Mouse (Mus musculus) naive thymus-derived CD4-positive, alpha-beta T cell, adult 2 months (primary cell): ENCODE data around the gene Sufu.

Source experiments
- DNase-seq: peaks from one replicate; pipeline ENCODE4 v3.0.0-alpha.2; 2011; ENCODE audit warnings: low read depth

Gene Sufu

DNA sequence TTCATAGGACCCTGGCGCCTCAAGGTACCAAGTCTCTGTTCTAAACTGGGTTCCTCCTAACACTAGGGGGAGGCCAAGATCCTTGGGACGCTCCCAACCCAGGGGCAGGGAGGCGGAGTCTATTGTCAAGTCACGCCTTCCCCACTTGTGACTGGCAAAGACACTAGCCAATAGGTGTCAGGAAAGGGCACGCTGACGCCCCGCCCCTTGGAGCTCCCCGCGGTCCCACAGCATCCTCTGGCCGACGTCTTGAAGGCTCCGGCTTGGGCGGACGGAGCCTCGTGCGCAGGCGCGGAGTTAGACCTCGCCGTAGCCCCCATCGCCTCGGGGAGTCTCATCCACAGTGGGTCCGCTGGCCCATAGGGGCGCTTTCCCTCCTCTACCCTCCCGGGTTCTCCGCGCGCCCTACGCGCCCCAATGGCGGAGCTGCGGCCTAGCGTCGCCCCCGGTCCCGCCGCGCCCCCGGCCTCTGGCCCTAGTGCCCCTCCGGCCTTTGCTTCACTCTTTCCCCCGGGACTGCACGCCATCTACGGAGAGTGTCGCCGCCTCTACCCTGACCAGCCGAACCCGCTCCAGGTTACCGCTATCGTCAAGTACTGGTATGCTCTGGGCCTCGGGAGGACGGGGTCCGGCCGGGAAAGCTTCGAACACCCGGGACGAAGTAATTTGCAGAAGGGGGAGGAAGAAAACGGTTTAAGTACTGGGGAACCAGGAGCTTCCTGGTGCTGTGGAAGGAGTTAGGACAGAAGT, at the start of gene Sufu:
Sufu (plus strand) TSS at position 211 of the 750 bp plus-strand sequence.
- peak; percentile 99 for DNase-seq

DNA sequence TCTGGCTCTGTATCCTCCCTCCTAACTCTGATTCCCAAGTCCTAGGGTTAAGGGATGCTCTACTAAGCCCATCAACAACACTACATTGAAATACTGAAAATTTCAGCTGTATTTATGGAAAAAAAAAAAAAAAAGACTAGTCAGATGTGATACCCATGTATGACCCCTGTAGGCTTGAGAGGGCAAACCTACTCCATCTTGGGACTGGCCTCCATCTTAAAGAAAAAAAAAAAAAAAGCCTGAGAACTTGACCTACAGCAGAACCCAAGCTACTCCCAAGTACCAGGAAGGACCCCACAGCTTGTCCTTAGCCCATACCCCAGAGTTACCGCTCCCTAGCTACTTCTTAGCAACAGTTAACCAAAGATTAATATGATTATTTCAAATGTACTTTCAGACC, 49.5 kb upstream of the Sufu start:
- DNase-seq, result no peak

DNA sequence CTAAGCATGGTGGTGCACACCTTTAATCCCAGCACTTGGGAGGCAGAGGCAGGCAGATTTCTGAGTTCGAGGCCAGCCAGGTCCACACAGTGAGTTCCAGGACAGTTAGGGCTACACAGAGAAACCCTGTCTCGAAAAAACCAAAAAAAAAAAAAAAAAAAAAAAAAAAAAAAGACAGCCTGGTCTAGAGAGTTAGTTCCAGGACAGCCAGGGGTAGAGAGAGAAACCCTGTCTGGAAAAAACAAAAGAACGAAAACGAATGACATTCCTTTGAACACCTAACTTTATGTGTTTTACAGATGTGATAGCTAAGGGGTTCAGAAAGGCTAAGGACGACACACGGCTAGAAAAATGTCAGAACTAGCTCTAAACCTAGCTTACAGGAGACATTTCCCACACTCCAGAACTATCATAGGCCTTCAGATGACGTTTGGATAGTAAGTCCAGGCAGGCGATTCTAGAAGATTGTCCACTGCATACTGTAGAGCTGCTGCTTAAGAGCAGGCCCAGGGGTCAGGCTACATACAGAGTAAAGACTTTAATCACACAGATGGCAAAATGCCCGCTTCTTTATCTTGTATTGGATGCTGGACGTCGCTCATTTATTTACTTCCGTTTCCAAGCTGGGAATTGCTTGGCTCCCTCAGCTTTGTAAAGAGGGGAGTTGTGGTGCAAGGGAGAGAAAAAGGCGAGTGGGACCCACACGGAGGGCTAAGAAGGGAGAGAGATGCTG, 48.6 kb upstream of the Sufu start:
- DNase-seq, result no peak

DNA sequence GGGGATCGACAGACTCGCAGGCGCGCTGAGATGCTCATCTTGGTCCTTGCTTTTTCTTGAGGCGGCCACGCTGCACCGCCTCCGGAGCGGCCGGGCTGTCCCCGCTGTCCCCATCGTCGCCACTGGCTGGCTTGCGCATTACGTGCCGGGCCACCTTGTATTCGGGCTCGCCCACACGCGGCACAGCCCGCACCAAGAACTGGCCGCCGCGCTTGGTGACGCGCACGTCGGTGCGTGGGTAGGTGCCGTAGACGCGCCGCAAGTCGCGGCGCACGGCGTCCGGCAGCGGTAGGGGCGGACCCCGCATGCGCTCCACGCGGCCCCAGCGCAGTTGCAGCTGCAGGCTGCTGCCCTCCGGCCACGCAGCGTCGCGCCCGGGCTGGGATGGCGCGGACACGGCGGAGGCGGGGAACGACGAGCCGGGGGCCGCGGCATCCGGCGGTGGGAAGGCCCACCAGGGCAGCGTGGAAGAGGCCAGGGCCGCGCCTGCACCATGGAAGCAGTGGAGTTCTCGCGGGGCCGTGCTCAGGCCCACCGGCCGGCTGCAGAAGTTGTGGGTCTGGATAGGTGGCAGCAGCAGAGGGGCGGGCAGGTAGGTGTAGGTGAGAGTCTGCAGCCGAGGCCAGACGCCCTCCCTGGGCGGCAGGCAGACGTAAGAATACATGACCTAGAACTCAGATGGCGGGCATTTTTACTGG, 47.8 kb upstream of the Sufu start:
- DNase-seq, result peak; percentile 73

DNA sequence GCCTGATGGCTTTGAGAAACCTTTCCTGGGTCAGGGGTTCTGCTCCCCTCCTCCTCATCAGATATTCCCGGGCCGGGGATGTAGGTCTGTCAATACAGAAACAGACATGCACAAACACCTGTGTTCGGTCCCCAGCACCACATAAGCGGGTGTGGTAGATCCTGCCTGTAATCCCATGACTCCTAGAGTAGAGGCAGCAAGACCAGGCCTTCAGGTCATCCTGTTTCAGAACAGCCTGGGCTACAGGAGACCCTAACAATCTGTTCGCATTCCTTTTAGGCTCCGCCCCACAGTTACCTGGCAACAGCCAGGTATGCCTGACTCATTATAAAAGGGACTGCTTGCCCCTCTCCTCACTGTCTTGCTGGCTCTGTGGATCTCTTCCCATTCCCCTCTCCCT, 47.1 kb upstream of the Sufu start:
- no peak for DNase-seq

DNA sequence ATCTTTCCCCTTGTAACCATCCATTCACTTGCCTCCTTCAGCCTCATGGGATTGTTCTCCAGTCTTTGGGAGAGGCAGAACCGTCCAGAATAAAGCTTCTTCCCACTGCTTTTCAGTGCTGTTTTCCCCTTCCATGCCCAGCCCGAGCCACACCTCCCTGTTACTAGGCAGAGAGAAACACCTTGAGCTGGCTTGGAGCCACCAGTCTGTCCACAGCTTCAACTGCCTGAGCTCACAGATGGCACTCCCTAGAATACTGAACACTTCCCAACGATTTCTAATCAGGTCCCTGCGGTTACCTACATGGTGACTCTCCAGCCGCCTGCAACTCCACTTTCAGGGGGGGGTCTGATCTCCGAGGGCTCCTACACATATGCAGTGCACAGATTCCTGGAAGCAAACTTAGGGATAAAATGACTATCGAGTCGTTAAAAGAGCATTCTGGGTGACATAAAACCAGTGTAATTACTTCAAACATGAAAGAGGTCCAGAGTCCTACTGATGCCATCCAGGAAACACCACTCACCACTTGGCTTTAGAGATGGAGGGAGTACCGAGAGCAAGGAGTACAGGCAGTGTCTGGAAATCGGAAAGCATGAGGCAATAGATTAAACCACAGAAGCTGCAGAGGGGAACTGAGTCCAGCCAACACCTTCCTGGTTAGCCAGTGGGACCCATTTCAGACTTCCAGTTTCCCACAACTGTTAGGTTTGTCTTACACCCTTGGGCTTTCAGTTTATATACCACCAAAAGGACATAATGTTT, 46.3 kb upstream of the Sufu start, which contains the start of gene 2310034G01Rik:
2310034G01Rik (minus strand) TSS at position 135 of the 765 bp plus-strand sequence.
- no peak for DNase-seq

DNA sequence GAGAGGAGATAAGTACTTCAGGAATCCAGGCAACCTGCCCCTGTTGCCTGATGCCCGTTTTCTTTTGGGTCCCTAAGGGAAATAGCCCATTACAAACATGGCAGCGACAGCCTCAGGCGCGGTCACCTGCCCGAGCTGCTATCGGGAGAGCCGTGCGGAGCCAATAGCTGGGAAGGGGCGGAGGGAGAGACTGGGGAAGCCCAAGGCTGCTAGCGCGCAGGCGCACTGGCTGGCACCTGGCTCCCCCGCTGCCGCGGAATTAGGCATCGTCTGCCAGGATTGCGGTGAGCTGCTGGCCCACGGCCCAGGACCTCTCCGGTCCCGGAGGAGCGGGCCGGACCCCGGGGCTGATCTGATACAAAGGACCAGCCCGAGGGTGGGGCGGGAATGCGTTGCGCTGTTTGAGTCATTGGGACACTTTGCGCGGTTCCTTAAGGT, 40.0 kb upstream of the Sufu start:
- peak; percentile 84 for DNase-seq

DNA sequence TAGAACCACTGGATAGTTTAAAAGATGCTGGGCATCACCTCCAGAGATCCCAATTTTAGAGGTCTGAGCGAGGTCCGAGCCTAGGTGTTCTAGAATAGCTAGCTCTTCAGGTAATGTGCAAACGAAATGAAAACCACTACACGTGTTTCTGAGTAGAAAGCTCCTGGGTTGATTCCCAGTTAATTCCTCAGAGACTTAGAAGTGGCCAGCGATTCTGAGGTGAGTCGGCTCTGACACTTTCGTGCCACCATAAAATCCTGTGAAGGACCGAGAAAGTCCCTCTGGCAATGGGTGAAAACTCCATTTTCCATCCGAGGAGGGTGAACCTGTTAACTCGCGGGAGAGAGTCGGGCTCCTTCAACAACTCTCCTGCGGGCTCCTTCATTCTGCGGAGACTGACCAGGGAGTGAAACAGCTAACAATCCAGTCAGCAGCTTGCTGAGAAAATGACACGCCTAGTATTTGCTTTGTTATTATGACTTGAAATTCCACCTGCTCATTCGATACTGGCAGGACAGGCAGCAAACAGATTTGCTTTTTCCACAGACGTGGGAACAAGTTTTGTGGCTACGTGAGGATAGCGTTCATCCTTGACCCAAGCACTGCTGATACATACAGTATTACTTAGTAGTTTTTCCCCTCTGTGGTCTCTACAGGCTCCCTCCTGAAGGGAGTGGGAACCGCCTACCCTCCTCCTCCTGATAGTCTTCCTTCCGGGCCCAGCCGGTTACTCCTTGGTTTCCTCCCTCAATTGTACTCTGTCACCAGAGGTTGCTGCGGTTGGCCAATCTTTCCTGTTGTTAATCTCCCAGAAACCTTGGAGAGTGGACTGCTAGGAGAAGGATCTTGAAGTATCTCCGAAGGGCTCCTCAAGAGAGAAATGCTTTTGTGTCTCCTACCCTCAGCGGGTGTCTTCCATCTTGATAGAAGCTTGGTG, 39.1 kb upstream of the Sufu start:
- peak; percentile 35 for DNase-seq

DNA sequence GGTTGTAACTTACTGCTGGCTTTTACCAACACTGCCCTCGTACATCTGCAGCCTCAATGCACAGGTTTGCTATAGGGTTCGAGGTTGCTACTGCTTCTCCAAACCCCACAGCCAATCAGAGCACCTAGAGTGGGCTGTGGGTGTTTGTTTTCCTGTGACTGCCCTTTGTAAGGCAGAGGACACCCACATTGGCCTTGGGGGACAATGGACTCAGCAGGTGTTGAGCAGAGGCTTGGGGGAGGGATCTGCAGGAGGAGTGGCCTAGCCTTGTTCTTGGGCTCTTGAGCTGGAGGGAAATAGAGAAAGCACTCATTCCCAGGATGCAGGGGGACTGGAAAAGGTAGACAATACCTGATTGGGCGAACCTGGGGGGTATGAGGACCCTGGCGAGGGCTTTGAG, 38.3 kb upstream of the Sufu start:
- DNase-seq, result no peak

DNA sequence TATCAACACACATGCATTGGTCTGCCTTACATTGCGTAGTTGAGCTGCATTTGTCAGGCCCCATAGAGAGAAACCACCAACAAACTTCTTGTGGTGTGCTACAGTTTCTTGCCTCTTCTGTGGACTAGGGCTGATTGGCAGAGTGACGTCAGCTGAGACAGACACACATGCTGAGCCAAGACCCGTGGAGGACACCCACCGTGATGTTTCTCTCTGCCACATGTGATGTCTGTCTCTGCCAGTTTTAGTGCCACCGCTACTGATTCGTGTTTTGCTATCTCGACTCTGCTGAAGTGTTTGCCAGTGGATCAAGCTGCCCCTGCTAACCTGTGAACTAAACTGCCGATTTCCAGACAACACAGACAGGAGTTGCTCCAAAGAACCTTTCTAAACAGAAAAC, 34.6 kb upstream of the Sufu start:
- DNase-seq, result no peak

DNA sequence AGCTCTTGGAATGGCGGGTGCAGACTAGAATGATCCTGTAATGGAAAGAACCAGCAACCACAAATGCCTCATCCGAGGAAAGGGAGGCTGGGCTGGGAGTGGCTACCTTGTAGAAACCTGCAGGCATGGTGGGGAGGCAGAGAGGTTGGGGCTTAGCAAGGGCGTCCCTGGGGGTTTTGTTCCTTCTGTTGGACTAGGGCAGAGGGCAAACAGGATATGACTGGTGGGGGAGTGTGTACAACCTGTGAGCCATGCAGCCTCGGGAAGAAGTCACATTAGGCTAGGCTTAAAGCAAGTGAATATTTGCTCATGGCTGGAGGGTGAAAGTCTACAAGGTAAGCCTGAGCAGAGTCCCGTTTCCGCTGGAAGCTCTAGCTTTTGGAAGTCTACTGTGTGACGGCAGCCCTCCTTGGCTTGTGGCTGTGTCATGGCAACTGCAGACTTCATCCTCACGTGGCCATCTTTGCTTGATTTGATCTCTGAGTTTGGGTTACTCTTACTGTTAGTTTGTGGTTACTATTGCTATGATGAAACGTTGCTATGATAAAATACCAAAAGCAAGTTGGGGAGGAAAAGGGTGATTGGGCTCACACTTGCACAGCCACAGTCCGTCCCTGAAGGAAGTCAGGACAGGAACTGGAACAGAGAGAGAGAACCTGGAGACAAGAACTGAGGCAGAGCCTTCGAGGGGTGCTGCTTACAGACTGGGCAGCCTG, 33.2 kb upstream of the Sufu start:
- no peak for DNase-seq

GRCm38 (mm10) chr19:46367798-46368590, 28.7 kb upstream of the Sufu start:
- DNase-seq, result no peak

- DNase-seq, result peak; percentile 38
Measured at GRCm38 (mm10) chr19:46369204-46369603, 27.5 kb upstream of the Sufu start.

- DNase-seq, result no peak
Measured at GRCm38 (mm10) chr19:46374477-46375088, 22.1 kb upstream of the Sufu start.

DNA sequence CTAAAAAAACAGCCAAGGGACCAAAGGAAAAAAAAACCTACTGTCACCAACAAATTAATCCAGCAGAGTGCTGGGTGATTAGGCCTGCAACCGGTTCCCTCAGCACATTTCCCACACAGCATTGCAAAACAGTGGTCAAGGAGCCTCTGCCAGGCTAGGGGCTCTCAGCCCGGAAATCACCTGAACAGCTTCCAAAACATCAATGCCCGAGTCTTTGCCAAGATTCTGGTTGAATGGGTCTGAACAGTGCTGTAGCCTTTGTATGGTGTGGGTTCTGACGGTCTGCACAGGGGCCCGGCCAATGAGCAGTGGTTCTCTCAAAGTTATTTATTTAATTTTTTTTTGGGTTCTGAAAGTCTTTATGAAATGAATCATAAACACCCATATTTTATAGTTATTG, 21.2 kb upstream of the Sufu start:
- no peak for DNase-seq

GRCm38 (mm10) chr19:46375891-46376290, 20.8 kb upstream of the Sufu start:
- DNase-seq, result no peak

GRCm38 (mm10) chr19:46382275-46382674, 14.4 kb upstream of the Sufu start:
- DNase-seq, result no peak

DNA sequence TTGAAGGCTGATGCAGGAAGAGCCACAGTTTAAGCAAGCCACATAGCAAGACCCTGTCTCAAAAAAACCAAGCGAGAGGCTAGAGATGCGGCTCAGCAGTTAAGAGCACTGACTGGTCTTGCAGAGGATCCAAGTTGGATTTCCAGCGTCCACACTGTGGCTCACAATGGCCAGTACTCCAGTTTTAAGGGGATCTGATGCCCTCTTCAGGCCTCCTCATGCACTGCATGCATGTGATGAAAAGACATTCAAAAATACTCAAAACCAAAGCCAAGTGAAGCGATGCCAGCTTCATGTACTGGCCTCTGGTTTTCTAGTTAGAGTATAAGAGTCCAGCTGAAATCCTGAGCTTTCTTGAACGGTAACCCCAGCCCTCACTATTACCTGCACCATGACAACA, 6.8 kb upstream of the Sufu start:
- peak; percentile 44 for DNase-seq

DNA sequence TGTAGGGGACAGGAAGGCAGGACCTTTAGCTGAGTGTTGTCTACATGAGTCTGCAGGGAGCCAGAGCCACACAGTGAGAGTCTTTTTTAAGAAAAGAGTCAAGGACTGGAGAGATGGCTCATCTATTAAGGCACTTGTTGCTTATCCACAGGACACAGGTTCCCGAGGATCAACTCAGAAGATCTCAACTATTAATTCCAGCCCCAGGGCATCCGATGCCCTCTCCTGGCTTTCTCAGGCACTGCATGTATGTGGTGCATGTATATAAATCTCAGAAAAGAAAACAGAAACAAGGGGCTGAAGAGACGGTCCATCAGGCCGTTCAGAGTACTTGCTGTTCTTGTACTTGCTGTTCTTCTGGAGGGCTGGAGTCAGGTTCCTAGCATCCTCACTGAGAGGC, 4.7 kb upstream of the Sufu start:
- peak; percentile 70 for DNase-seq
